Mouse (Mus musculus) left cerebral cortex, postnatal 25 days (tissue): ENCODE measurements around the gene Tnfsfm13. TPM values are rescaled to one million over a fixed set of nuclear protein-coding genes. Genes with fewer than 3 reads are reported as not detected.
A peak's percentile ranks its signal among the peaks of the same experiment; 100 is the strongest.

ENCODE experiments used
- DNase-seq, 2 experiments: peaks; one replicate each; pipeline ENCODE4 v3.0.0; 2022; ENCODE audit warnings: low spot score in 2 of 2, mixed read lengths in 1 of 2
- intact Hi-C: fragments of 180-260 bp; cut with DNase I; formaldehyde crosslinking; loops from one replicate; pipeline ENCODE4 v1.15.1; 2025
- total RNA-seq, 2 experiments: library from RNA; stranded (reverse); gene quantifications; 2 replicates each; pipeline ENCODE4 v1.2.3; 2021

Tnfsfm13 gene
- total RNA-seq, 2 experiments from 2014 or later: 1.9 to 2.2 TPM

DNA sequence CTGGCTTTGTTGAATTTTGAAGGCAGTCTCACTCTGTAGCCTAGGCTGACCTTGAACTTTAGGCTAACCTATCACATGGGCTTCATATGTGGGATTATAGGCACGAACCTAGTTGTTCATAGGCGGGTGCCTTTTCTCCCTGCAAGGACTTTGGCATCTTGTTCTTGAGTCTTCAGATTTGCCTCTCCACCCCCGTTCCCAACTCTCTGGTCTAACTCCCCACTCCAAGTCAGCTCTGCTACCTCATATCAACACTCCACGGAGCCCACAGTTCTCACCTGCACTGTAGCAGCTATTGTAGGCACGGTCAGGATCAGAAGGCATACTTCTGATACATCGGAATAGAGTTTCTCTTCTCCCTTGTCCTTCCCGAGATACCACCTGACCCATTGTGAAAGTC lies 12.3 kb downstream of the Tnfsfm13 start:
- intact Hi-C loops: loop anchor here (2.0 to 5.0 kb wide), 3 partner anchors 149 to 239 kb away; partner anchors contain the start of genes Eif5a and Tmem95
- DNase-seq: no peak

DNA sequence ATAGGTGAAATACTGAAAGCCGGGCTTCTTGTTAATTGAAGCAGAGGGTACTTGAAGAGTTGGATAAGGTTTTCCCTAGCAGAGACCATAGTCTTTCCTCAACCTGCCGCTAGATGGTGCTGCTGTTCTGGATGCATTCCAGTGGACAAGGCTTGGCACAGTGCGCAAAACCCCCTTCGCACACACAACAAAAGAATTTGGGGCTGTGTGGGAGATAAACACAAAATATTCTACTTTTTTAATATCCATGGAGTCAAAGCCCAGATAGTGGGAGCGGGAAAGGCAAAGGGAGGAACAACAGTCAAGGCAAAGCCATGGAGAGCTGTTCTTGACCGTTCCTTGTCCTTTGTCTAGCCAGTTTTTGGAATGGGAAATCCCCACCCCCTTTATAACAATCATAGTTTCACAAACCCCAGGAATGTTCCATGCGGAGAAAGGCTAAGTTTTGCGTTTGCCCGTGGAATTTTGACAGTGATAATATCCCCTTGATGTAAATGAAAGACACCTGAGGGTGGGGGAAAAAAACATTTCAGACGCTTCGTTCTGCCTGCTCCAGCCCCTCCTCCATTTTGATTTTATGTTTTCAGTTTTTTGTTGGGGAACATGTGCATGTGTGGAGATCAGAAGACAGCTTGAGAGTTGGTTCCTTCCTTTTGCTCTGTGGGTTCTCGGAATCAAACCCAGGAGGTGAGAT lies 12.9 kb downstream of the Tnfsfm13 start:
- intact Hi-C loops: loop anchor here (1.0 to 5.0 kb wide), 4 partner anchors 75 to 239 kb away; partner anchors contain the start of genes Eif5a, Polr2a and Tmem95
- peak; percentile 85 to 91 for DNase-seq

DNA sequence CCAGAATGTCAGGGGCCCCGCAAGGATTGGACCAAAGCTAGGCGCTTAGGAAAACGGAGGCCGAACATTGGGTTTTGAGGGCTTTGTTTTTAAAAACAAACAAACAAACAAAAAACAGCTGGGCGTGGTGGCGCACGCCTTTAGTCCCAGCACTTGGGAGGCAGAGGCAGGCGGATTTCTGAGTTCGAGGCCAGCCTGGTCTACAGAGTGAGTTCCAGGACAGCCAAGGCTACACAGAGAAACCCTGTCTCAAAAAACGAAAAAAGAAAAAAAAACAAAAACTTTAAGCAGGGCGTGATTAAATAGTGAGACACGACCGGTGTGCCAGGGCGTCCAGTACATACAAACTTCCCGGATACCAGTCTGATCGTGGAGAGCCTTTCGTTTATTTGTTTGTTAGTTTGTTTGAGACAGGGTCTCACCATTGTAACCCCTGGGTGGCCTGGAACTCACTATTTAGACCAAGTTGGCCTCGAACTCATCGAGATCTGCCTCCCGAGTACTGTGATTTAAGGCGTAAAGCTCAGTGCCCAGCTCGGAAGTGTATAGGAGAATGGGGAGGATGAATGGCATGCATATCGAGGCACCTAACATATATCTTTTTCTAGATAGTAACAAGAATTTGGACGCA lies 13.6 kb downstream of the Tnfsfm13 start:
- DNase-seq: no peak
- intact Hi-C loops: loop anchor here (1.0 to 5.0 kb wide), 4 partner anchors 76 to 240 kb away; partner anchors contain the start of genes Eif5a, Polr2a and Tmem95

DNA sequence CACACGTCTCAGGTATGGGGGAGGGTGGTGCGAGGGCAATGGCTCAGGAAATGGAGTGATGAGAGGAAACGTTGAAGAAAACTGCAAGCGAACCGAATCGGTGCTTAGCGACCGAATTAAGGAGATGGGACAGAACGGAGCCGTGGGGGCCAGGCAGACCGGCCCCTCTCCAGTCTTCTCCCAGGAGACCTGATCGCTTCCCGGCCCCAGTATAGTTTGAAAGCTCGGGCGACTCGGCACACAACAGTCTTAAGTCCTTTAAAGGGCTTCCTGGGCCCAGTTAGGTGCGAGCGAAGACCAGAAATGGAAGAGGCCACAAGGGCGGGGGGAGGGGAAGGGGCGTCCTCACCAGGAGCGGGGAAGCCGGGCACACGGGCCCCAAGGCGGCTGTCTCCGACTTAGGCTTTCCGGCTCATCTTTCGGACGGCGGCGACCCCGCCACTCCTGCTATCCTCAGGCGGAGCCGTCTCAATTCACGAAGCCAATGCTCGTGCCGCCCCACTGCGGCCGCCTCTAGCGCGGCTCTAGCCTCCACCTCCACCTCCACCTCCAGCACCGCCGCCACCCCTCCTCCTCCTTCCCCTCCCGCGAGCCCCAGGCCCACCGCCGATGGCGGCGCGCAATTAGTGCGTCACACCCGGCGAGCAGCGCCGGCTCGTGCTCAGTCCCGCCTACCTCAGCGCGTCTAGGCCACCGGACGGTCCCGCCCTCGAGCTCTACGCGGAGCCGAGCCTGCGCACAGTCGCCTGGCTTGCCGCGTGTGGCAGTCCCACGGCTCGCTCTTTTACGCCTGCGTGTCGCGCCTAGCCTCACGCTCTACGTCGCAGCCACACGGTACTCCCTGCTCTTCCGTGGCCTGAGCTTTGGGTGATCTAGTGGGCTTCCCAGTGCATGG lies 14.3 kb downstream of the Tnfsfm13 start, which contains the start of gene Senp3:
Gene Senp3, minus strand, starts transcription at position 771 of the 895 bp plus-strand sequence.
- intact Hi-C loops: loop anchor here (1.0 to 5.0 kb wide), 4 partner anchors 77 to 241 kb away; partner anchors contain the start of genes Eif5a, Polr2a and Tmem95

DNA sequence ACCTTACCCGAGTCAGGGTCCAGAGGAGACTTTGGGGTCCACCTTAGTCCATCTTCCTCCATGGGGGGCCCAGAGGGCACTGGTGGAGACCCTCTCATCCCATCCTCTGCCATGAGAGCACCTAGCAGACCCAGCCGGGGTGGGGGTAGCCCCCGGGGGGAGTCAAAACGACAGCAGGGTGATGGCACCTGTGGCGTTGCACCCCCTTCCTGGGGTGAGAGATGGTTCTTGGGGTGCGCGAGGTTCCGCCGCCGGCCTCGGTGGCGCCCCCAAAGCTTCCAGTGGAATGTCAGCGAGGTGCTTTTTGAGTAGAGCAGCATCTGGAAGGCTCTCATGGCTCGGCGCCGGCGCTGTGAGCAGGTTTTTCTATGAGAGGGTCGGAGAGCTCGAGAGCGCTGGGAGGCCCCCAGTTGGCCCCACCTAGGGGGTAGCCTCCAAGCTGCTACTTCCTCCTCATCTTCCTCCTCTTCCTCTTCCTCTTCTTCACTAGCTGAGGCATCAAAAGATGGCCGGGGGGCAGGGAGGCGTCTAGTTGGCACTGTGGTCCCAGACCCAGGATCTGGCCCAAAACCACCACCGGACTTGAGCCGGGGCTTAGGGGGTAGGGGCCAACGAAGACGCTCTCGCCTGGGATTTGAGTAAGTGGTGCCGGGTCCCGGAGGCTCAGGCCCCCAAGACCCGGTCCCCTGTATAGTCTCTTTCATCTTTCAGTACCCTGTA lies 15.6 kb downstream of the Tnfsfm13 start:
- DNase-seq: no peak
- intact Hi-C loops: loop anchor here (5.0 kb wide), 2 partner anchors 197 to 242 kb away; partner anchors contain the start of genes Eif5a and Tmem95

More for the DNA sequence above, 14.3 kb downstream of the Tnfsfm13 start, which contains the start of gene Senp3:
- DNase-seq: peak; percentile 99

DNA sequence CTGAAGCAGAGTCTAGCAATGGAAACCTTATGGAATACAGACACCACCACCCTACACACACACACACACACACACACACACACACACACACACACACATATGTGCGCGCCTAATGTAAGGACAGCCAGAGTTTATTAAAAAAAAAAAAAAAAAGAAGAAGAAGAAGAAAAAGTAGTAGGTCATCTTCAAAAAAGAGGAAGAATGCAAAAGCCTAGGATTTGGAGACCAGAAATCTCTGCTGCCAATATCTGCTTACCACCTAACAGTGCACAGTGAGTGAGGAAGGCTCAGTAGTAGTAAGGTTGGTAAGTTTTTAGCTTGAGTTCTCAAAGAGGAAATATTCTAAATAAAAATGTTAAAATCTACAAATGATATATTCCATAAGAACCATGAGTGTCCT lies 16.8 kb downstream of the Tnfsfm13 start:
- intact Hi-C loops: no loop called here
- DNase-seq: no peak

DNA sequence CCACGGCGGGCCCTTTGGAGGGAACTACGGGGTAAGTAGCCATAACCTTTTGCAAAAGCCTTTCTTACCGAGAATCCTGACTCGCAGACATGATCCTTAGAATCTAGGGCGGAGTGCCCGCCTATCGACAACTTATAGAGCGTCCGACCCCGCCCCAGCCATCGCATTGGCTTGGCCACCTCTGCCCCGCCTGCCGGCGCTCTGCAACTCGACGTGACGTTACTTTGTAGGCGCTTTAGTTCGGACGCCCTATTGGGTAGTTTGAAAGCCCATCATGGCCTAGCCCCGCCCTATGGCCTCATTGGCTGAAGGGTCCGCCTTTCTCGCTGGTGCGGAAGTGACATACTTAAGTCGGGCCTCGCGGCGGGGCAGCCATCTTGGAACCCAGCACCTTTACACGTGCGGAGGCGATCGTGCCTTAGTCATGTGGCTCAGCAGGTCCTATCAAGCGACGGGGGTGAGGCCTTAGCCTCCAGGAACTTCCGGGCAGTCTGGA lies 23.6 kb downstream of the Tnfsfm13 start, which contains the start of gene Eif4a1:
Gene Eif4a1, minus strand, starts transcription at position 213 of the 496 bp plus-strand sequence.
- intact Hi-C loops: no loop called here
- DNase-seq: peak; percentile 100

DNA sequence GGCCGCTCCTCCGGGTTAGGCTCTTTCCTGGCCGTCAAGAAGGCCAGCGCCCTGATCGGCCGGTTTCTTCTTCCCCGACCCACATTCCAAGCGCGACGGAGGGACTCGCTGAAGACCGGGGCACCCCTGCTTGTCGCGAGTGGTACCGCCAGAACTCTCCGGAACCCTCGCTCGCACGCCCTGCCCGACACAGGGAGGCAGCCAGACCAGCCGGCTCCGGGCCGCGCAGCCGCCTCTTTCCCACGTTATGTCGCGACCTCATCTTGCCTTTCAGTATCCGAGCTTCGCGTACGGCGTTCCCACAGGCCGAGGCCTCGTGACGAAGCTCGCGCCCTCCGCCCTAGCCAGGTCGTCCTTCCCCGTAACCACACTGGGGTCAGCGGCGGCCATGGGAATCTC lies 24.2 kb downstream of the Tnfsfm13 start:
- intact Hi-C loops: no loop called here
- DNase-seq: peak in 1 of 2 experiments; percentile 28

DNA sequence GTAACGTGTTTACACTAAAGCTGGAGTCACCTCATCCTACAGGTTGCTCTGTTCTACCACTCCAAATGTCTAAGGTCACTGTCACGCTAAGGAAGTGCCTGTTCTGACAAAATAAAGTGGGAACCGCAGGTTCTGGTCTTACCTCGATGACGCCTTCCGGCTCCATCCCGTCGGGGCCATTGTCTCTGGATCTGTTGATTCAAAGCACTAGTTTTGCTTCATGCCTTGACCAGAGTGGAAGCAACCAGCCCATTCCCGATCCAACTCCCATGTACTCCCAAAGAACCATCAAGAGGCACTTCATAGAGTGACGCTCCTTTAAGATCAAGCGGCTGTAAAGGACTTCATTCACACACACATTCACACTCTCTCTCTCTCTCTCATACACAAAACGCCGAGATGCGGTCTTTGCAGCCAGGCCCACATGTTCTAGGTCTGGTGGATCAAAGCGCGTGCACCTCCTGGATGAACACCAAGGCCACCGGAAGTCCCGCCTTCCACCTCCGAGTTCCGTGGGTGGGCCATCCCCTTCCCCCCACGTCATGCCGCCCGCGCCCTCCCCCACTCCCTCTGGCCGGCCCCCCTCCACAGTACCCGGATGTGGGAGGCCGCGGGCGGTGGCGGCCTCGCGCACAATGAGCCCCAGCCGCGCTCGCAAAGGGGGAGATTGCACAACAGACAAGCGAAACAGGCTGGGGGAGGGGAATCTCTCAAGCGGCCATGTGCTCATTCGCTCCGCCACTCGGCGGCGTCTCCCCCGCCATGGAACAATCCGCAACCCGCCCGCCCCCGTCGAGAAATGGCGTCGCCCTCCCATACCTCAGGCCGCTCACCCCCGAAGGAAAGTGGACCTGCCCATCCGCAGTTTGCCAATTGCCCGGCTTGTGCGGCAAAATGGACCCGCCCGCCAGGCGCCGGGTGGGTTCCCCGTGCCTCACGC lies 24.8 kb downstream of the Tnfsfm13 start:
- DNase-seq: peak; percentile 91 to 95
- intact Hi-C loops: no loop called here

DNA sequence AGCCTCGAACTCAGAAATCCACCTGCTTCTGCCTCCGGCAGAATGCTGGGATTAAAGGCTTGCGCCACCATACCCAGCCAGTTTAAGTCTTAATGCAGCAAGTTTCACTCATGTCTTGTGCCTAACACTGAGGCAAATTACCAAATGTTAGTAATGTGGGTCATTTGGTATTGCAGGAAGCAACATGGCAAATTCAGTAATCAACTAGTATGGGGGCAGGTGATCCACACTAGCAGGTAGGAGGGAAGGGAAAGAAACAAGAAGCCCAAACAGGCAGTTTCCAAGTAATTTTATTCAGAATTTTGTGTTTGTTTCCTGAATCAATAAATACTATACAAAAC lies 29.3 kb downstream of the Tnfsfm13 start:
- DNase-seq: no peak
- intact Hi-C loops: no loop called here

DNA sequence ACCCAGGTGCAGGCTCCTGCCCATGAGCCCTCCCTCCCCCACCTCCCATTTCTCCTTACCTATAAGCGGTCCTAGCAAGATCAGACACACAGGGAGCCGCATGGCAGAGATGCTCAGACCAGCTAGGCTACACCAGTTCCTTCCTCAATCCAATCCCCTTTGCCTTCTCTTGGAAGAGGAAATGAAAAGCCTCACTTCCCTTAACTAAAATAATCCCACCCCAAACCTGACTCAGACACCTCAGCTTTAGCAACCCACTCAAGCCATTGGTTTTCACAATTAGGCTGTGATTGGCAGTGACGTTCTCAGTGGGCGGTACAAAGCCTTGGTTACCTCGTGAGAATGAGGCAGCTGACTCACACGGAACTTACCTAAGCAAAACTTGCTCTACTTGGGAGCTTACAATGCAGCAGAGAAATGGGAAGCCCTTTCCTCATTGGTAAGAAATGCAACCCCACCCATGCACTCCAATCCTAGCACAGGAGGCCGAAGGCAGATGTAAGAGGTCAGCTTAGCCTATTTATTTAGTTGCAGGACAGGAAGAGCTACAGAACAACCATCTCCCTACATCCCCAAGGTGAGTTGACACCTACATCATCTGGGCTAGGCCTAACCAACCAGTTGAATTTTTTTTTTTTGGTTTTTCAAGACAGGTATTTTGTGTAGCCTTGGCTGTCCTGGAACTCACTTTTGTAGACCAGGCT lies 29.8 kb downstream of the Tnfsfm13 start, which contains the start of gene Cd68:
Gene Cd68, minus strand, starts transcription at position 193 of the 704 bp plus-strand sequence.
- intact Hi-C loops: no loop called here
- peak; percentile 75 to 93 for DNase-seq

DNA sequence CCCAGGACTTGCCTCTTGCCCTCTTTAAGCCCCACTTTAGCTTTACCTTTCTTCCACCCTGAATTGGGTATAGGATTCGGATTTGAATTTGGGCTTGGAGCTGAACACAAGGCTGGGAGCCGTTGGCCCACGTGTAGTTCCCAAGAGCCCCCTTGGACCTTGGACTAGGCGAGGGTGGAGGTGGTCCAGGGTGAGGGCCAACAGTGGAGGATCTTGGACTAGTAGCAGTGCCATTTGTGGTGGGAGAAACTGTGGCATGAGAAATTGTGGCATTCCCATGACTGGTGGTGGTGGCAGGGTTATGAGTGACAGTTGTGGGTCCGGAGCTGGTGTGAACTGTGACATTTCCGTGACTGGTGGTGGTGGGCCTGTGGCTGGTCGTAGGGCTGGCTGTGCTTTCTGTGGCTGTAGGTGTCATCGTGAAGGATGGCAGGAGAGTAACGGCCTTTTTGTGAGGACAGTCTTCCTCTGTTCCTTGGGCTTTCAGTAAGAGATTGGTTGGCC lies 30.4 kb downstream of the Tnfsfm13 start:
- DNase-seq: no peak
- intact Hi-C loops: no loop called here

DNA sequence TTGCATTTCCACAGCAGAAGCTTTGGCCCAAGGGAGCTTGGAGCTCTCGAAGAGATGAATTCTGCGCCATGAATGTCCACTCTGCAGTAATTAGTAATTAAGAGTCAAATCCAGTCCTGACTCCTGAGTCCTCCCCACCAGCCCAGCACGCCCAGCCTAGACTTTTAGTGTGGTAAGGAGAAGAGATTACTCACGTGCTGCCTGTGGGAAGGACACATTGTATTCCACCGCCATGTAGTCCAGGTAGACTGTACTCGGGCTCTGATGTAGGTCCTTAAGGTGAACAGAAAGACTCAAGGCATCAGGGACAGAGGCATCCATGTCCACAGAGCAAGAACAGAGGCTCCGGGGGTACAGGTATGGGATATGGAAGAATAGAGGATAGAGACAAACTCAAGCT lies 31.1 kb downstream of the Tnfsfm13 start:
- intact Hi-C loops: loop anchor here (5.0 kb wide), 1 partner anchor 83 kb away; the partner anchor contains the start of genes Trp53 and Wrap53
- no peak for DNase-seq

DNA sequence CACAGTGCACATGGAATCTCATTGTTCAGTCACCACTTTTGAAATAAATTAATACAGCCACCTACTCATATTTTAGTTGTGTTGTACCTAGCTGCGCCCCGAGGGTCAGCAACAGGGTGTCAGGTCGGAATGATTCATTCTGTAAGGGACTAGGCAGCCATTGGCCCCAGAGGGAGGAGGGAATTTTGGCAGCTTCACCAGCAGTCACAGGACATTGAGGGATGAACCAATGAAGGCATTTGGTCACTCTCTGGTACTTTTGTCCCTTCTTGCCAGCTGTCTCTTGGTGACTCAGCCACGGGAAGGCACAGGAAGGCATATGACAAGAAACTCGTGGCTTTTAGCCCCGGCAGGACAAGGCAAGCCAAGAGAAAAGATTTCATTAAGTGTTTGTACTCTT lies 32.1 kb downstream of the Tnfsfm13 start:
- DNase-seq: no peak
- intact Hi-C loops: loop anchor here (2.0 to 5.0 kb wide), 2 partner anchors 31 to 81 kb away; partner anchors contain the start of genes Fxr2, Trp53 and Wrap53

DNA sequence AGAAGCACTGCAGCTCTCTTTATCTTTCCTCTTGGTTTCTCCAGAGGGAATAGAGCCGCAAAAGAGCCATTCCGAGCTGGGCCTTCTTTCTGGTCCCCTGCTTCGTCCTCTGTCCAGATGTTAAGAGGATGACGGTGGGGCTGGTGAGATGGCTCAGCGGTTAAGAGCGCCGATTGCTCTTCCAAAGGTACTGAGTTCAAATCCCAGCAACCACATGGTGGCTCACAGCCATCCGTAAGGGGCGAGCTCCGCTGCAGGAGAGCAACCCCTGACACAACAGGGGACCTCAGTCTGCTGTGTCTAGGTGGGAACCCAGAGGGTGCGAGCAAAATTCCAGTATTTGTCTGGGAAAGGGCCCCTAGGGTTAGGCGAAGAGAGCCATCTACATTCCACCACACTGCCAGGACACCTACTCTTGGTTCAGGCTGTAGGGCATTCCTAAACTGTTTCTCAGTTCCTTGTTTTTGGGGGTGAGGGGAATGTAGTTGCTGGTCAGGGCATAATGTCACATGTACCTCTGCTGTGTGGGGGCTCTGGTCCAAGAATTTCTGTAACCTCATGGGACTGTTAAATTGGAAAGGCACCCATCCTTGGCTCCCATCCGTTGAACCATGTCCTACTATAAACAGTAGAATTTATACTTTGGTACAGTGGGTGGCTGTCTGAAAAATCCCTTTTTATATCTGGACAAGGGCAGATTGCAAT lies 32.8 kb downstream of the Tnfsfm13 start:
- intact Hi-C loops: loop anchor here (2.0 to 5.0 kb wide), 2 partner anchors 30 to 81 kb away; partner anchors contain the start of genes Fxr2, Trp53 and Wrap53

More for the DNA sequence above, 32.8 kb downstream of the Tnfsfm13 start:
- DNase-seq: no peak
